Mouse (Mus musculus): ENCODE measurements around the gene Car7.

The Car7 gene

DNA sequence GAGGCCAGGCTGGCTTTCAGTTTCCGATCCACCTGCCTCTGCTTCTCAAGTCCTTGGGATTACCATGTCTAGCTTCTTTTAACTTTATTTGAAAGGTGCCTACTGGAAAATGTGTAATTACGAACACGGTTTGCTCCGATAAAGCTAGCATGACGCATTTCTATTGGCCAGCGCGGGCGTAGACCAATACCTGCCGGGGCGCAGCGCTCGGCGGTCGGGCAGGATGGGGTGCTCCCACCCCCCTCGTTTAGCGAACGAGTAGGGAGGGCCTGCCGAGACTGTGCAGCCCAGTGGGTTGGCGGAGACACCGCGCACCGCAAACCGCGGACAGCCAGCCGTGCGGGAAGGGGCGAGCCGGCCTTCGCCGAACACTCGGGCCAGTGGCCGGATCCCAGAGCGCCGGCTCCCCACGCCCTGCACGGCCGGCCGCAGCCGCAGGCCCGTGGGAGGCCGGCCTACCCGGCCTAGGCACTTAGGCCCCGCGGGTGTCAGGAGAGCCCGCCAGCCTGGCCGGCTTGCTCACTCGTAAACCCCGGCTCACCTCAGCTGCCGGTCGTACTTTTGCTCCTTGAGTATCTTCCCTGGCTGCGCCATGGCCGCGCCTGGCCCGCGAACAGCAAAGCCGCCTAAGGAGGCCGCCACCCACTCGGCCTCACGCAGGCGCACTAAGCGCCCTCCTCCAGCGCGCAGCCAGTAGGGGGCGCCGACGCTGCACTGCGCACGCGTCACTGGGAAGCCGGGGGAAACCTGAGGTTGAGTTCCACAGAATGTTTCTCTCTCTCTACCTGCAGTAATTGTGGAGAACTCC lies at the start of gene Car7, which contains the start of gene Nae1:
Car7 (plus strand) TSS at position 719 of the 808 bp plus-strand sequence.
Nae1 (minus strand) TSS at position 667 of the 808 bp plus-strand sequence.
- DNase-seq (ENCODE audit: low spot score), result peak; percentile 94

DNA sequence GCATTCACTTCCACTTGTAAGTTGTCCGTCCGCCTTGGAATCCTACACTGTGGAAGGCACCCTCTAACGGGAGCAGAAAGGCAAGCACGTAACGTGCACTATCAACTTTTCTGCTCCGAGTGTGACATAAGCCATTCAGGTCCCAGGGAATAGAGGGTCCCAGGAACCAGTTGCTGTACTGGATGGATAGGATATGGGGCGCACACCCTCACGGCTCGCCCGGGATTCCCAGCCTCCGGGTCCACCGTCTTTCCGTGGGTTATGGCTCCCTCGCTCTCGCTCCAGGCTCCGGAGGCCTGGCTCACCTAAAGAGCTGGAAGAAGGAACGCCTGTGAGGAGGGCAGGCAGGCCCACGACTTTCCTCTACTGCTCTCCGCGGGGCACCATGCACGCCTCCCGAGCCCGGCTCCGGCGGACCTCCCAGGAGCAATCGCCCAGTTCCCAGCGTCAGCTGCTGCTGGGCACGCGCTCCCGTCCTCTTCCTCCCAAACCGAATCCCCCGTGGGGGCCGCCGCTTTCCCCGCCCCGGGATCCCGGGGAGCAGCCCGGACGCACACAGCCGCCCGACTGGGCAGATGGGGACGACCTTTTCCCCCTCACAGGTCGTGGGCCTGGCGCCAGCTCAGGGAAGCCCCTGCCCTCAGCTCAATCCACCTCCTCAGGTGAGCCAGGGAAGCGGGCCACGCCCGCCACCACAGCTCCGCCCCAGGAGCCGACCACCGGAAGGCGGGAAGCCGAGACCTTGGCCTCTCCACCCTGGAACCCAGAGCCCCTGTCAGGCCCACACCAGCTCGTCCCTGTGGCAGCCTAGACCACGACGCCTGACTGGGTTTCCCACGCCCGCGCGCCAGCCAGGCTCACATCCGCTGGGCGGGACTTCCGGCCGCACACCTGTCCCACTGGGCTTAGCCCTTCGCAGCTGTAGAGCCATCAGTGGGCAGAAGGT lies 25.2 kb upstream of the Car7 start, which contains the start of gene Terb1:
Terb1 (minus strand) TSS at position 850 of the 946 bp plus-strand sequence.
- peak; percentile 41 for DNase-seq (ENCODE audit: low spot score)

DNA sequence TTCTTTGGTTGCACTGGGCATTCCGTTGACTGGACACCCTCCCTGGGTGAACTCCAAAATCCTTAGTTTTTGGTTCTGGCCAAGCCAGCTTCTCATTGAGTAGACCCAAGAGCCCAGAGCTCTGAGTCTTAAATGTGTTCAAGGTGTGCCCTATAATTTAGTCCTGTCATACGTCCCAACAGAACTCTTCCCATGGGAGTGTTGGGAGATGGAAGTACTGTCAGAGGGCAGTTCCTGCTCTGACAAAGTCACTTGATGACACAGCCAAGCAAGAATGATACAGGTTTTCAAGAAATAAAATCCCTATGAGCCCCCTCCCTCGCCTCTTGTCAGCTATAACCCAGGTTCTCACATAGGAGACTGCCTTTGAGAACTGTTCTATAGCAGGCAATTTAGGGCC lies 24.4 kb upstream of the Car7 start:
- no peak for DNase-seq (ENCODE audit: low spot score)

DNA sequence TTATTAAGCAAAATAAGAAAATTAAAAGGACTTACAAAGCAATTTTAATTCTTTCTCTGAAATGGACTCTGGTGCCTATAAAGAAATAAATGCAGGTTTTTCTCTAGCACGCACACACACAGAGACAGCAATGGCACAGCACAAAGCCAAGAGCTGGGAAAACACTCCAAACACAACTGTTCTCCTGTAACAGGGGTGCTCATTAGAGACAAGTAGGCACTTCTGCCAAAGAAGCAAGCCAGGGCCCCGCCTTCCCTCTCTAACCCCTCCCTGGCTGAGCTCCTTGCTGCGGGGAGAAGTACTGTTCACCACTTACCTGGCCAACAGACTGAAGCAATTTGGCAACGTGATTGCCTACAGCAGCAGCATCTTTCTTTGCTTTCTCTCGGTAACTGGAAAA lies 16.6 kb upstream of the Car7 start:
- DNase-seq (ENCODE audit: low spot score), result no peak

DNA sequence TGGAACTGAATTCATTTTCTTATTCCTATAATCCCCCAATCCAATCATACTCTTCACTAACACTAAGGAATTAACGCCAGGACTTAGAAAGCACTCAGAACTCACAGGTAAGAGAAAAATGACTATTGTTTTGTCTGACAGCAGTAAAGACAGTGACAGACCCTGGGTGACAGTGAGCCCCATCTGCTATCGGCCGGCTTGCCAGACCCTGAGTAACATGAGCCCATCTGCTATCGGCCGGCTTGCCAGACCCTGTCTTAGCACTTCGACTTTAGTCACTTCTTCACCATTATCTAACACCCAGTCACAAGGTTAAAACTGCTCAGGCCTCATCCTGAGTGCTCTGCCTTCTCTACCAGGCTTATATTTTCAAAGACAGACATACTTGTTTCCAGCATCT lies 4.8 kb upstream of the Car7 start:
- DNase-seq (ENCODE audit: low spot score), result no peak

DNA sequence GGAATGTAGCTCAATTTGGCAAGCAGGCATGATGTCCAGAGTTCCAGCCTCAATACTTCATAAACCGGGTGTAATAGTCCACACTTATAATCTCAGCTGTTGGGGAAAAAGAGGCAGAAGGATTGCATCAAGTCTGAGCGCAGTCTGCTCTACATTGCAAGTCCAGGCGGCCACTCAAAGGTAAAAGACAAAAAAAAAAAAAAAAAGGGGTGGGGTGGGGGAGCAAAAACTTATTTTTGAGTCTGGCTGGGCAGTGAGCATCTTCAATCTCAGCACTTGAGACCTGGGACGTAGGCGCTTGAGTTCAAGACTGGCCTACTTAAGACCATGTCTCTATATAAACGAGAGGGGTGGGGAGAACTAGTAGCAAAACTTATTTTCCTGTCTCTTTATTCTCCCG lies 938 bp upstream of the Car7 start:
- DNase-seq (ENCODE audit: low spot score), result peak; percentile 5

DNA sequence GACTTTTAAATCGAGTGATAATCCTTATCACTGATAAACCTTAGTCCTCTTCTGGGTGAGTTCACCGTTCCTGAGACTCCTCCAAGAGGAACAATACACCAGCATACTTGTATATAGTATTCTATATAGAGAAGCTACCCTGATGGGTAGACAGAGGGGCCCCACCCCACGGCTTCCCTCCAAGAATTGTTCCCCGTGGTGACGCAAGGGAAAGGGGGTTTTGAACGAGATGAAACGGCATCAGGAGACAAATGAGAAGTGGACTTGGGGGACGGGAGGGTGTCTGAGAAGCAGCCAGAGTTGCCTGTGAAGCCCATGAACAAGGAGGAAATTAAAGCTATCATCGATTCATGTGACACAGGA lies 271 bp downstream of the Car7 start:
- DNase-seq (ENCODE audit: low spot score), result no peak

DNA sequence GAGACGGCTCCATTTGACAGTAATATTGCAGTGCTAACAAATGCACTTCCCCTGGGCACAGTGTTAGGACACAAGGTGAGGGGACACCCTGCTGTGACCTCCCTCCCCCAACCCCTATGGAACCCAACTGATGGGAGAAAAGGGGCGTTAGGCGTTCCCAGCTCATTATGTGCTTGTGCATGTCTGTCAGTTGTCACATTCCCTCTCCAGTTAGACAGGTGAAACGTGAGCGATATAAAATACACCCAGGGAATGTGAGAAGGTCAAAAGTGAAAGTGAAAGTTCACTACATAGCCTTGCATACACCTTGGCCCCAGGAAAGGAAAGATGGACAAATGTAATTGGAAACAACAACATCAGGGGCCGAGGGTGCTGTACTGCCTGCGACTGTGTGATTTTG lies 889 bp downstream of the Car7 start:
- no peak for DNase-seq (ENCODE audit: low spot score)

DNA sequence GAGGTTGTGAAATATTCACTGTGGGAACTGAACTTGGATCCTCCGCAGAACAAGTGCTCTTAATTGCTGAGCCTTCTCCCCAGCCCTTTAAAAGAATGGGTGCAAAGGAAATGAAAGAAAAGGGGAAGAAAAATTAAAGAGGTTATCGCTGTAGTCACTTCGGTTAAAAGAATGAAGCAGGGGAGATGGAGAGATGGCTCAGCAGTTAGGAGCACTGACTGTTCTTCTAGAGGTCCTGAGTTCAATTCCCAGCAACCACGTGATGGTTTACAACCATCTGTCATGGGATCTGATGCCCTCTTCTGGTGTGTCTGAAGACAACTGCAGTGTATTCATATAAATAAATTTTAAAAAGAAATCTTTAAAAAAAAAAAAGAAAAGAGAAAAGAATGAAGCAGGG lies 1.5 kb downstream of the Car7 start:
- no peak for DNase-seq (ENCODE audit: low spot score)

DNA sequence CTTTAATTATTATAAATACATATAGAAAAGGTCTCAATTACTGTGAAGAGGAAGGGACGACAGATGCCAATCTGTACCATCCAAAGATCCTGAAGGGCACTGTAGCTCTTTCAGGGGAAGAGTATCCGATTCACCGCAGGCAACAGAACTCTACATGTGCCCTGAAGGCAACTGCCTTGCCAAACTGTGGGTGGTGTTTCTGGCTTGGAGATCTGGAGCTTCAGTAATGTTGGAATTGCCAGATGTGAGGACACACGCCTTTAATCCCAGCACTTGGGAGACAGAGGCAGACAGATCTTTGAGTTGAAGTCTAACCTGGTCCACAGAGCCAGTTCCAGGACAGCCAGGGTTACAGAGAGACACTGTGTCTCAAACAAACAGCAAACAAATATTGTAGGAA lies 4.4 kb downstream of the Car7 start:
- no peak for DNase-seq (ENCODE audit: low spot score)

DNA sequence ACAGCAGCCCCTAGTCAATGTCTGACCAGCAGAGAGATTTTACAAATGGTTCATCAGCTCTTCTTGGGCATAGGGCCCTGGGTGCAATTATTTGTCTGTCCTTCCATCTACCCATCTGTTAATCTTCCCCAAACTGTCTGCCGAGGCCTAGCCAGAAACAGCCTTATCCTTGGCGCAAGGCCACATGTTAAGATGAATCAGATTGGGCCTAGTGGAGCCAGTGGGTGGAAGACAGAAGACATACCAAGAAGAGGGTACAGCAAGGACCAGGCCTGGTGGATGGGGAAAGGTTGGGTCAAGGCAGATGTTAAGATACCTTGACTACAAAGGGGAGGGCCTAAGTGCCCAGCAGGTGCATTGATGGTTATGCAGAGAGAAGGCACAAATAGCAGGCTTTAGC lies 5.1 kb downstream of the Car7 start:
- DNase-seq (ENCODE audit: low spot score), result no peak

DNA sequence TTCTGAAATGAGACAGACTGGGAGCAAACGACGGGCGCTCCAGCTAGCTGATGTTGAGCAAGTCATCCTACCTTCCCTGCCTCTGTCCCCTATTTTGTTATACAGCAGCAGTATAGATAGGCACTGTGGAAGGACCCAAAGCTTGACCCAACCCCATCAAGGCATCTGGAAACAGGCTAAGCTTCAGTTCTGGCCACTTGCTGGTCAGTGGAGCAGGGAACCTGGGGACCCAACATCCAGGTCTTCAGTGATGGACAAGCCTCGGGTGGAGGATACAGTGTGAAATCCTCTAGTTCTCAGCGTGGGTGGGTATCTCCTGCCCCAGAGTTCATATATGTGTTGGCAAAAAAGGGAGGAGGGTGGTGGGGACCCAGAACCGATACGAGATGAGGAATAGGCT lies 5.7 kb downstream of the Car7 start:
- DNase-seq (ENCODE audit: low spot score), result no peak

DNA sequence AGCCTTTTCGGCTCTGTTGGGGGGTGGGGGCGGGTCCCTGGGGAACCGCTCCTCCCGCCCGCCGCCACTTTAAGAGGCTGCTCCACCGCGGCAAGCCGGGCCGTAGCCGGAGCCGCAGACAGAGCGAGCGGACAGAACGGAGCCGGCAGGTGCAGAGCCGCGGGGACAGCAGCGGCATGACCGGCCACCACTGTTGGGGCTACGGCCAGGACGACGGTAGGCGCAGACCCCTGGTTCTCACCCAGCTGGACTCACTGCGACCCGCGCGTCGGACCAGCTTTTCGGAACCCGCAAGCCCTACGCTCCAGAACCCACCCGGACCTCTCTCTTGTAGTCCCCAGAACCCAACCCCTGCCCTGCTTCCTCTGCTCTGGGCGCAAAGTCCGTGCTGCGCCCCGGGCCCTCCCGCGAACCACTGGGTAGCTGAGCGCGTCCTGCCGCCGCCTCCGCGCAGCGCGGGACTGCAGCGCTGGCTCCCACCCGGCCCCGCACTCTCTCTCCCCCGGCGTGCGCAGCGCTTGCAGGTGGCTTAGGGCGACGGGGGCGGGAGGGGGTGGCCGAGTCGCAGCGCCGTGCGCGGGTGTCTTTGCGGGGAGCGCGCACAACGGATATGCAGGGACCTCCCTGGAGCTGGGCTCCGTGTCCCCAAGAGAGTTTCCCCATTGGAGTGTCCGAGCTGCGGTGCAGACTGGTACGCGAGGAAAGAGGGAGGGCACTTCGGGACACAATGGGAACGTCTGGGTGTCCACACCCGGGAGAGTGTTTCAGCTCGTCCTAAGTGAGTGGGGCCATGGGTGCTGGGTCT lies 6.4 kb downstream of the Car7 start:
- peak; percentile 24 for DNase-seq (ENCODE audit: low spot score)

DNA sequence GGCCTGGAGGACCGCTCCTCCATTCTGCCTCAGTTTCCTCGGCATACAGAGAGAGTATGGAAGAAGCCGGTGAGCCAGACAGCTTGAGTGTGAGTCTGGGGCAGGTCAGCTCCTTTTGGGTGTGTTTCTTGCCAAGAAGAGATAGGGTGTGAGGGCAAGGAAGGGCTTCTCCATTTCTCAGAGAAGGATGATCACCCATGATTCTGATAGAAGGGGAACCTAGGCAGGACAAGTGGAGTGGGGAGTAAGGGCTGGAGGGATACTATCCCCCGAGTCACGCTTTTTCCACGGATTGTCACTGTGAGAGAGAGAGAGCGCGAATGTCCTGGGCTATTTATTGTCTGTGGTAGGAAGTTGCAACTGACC lies 7.0 kb downstream of the Car7 start:
- DNase-seq (ENCODE audit: low spot score), result no peak

DNA sequence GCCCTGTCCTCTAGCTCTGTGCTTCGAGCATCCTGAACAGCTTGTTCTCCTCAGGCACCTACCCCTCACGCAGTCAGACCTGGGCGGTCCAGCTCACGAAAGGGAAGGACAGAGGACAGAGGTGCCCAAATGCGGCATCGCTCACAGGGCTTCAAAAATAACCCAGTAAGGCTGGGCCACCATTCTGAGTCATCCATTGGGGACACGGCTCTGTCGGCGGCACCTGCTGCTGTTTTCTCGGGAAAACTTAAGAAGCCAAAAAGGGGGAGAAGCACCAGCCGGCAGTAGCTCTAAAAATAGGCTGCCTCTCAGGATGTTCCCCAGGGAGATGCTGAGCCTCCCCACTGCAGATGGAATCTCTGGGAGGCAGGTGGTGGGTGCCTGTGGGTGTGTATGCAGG lies 7.7 kb downstream of the Car7 start:
- DNase-seq (ENCODE audit: low spot score), result peak; percentile 4

DNA sequence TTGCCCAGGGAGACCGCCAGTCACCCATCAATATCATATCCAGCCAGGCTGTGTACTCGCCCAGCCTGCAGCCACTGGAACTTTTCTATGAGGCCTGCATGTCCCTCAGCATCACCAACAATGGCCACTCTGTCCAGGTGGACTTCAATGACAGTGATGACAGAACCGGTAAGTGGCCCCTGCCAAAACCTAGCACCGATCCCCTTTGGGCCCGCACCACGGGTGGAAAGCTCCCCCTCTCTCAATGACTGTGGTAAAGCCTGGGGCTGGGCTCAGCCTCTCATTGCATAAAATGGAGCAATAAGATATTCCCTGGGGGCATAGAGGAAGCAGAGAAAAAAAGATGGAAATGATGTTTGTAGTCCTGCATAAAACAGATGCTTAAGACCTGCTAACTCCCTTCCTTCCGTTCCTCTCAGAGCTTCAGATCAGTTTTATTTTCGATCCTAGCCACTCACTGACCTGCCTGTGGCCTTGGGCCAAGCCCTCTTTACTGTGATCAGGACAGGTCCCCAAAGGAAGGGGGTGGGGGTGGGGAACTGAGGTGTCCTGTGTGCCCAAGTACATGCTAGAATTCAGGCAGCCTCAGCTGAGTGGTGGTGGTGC lies 9.1 kb downstream of the Car7 start:
- no peak for DNase-seq (ENCODE audit: low spot score)

DNA sequence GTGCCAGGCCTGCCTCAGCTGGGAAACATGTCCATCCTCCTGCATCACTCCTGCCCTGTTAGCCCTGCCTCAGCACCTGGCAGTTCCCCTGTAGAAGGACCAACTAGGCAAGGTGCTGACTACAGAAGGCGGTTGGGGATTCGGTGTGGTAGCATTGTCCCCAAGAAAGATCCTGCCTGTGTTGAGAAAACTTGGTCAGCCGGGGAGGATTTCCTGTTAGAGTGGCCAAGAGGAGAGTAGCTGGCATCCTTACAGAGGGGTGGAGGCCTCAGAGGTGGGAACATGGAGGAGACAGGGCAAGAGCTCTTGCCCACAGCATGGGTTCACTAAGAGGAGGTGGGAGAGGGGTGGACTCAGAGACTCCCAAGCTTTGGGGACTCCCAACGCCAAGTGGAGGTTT lies 20.7 kb downstream of the Car7 start:
- DNase-seq (ENCODE audit: low spot score), result no peak

DNA sequence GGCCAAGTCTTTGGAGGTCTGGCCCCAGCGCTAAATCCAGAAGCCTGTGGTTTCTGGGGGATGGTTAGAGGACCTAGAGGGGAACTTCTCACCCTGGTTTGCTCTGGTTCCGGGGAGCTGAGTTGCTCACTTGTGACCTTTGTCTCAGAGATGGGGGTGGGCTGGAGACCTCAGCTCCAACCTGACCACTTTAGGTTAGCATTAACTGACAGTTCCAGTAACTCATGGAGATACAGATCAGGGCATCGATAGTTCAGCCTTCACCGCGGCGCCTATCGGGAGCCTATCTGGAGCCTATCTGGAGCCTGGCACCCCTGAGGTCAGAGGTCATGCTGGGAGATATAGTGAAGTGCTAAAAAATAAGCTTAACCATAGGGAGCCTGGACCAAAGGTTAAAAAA lies 22.7 kb downstream of the Car7 start:
- peak; percentile 13 for DNase-seq (ENCODE audit: low spot score)

DNA sequence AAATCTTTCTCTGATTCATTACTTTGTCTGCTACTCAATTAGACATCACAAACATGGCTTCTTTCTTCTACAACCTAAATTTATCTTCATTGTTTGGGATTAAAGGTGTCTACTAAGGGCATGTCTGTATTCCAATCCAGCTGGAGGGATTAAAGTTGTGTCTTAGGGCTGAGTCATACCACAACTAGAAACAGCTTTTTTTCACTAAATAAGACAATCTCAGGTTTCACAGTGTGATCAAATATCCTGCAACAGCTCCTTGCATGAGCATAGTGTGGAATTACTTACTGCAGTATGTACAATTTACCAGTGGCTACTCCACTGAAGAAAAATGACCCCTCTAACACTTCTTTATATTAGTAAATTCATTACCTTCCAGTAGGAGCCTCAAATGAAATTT lies 26.2 kb downstream of the Car7 start:
- no peak for DNase-seq (ENCODE audit: low spot score)

DNA sequence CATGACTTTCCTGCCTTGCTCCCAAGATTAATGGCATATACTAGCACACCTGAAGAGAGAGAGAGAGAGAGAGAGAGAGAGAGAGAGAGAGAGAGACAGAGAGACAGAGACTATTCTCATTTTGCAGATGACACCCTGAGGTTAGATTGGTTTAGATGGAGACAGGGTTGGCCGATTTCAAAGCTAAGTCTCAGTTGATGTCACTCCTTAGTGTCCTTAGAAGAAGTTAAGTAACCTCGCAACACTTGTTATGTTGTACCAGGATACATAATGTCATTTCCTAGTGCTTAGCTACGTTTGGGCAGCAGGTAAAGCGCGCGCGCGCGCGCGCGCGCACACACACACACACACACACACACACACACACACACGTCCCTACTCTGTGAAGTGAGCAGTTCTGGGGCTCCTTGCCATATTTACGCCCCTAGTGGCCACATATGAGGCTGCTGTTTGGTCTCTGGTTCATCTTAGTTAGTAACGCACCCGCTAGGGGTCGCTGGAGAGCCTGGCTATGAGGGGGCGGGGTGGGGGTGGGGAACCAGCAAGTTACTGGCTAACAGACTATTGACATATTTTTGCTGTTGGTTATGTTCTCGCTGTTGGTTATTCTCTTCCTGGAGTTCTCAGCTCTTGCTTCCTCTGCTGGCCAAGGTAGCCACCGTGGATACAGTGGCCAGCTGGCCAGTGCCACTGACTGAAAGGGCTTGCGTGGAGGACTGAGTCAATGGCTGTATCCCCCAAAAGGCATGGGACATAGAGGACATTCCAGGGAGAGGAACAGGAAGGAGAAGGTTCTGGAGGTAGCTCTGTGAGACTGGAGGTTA lies 30.4 kb downstream of the Car7 start:
- peak; percentile 90 for DNase-seq (ENCODE audit: low spot score)

DNA sequence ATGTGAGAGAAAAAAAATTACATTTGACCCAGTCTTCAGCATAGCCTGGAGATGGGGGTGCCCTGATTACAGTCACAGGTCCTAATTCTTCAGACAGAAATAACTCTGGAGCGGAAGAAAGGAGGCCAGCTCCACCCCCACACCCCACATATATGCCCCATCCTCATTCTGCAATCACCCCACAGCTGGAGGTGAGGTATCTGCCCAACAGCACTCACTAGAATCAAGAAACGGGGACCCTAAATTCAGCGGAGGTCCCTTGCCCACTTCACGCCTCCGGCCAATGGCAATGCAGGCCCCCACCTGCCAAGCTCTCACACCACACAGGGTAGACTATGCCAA lies 30.9 kb downstream of the Car7 start:
- DNase-seq (ENCODE audit: low spot score), result no peak

All from embryo, embryonic 10 days (tissue).